Mouse (Mus musculus) embryonic fibroblast, embryonic 13.5 days (primary cell): ENCODE results near the gene Olfr129.

Experiments used
- CTCF ChIP-seq: IDR thresholded peaks from 2 replicates; pipeline ENCODE4 v1.5.1; 2011; ENCODE audit warnings: mild to moderate bottlenecking, control low read depth, low read length, moderate library complexity, borderline replicate concordance; ENCODE audit not compliant: insufficient read depth
- POLR2A ChIP-seq: IDR thresholded peaks from 2 replicates; pipeline ENCODE4 v1.6.1; 2011; ENCODE audit warnings: low read depth, mild to moderate bottlenecking, control low read depth, low read length, moderate library complexity

DNA sequence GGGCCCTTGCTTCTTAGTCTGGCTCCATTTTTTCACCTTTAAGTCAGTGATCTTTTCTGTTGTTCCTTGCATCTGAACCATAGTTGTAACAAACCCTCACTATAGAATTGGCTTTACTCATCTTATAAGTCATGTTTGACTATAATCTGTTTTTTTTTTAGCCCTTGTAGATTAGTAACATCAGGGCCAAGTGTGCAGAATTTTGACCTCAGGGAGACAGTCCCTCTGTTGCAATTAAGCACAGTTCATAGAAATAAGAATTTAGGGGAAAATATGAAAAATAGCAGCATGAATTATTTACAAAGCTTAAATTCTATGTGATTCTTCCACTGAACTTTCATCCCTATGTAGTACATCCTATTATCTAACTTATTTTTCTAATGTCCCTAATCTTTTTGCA is 28.7 kb upstream of the Olfr129 start, which contains the start of gene Olfr131:
- TF ChIP-seq POLR2A: no peak
- TF ChIP-seq CTCF: no peak
